Mouse (Mus musculus) E14TG2a.4 (cell line): Measurements from ENCODE around the gene Rwdd4a.

Experiments used
- H3K27me3 ChIP-seq: 2 replicates; pipeline ENCODE4 v1.6.1; 2014; ENCODE audit warnings: low read length, control low read depth; ENCODE audit not compliant: insufficient read depth
- H3K36me3 ChIP-seq: 2 replicates; pipeline ENCODE4 v1.6.1; 2014; ENCODE audit warnings: low read length, control low read depth; ENCODE audit not compliant: insufficient read depth
- H3K4me1 ChIP-seq: replicated peaks from 2 replicates; pipeline ENCODE4 v1.6.1; 2014; ENCODE audit warnings: low read depth, low read length, control low read depth
- H3K4me3 ChIP-seq: replicated peaks from 2 replicates; pipeline ENCODE4 v1.5.1; 2014; ENCODE audit warnings: mild to moderate bottlenecking, low read length
- H3K9me3 ChIP-seq: 2 replicates; pipeline ENCODE4 v1.6.1; 2014; ENCODE audit warnings: low read length, control low read depth
- CTCF ChIP-seq: conservative IDR thresholded peaks from 2 replicates; pipeline ENCODE4 v1.5.1; 2014; ENCODE audit warnings: low read length
- NANOG ChIP-seq: IDR thresholded peaks from 2 replicates; pipeline ENCODE4 v1.6.1; 2014; ENCODE audit warnings: borderline replicate concordance, low read length, mixed read lengths
- POU5F1 ChIP-seq: IDR thresholded peaks from 2 replicates; pipeline ENCODE4 v1.6.1; 2014; ENCODE audit warnings: low read length, borderline replicate concordance

Rwdd4a gene

DNA sequence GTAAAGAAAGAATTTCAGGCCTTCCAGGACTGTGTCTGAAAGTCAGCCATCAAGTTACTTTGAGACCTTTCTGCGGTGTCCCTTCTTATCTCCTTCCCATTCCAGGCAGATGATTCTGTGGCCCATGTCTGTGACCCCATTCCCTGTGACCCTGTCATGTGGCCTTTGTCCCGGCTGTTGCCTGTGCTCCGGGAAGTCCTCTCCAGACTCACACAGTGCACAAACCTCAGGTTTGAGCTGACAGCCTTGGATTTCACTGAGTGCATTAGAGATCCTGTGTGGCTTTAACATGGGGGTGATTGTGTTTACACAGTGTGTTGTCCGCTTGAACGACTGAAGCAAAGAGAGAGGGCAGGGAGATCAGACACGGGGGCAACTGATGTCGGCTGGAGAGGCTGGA, 24.8 kb downstream of the Rwdd4a start:
- peaks cover 8% of the 10 kb centered on the region; the same call in 1 of the 2 replicates for H3K4me1 ChIP-seq
- H3K9me3 ChIP-seq, result peaks cover 7% of the 10 kb centered on the region
- H3K36me3 ChIP-seq, result peaks cover under 1% of the 10 kb centered on the region; the same call in 1 of the 2 replicates
- H3K27me3 ChIP-seq, result no peaks in the 10 kb centered on the region
- H3K4me3 ChIP-seq, result no peak overlapping the region
- no peak for TF ChIP-seq POU5F1
- no peak for TF ChIP-seq NANOG
- TF ChIP-seq CTCF, result no peak

DNA sequence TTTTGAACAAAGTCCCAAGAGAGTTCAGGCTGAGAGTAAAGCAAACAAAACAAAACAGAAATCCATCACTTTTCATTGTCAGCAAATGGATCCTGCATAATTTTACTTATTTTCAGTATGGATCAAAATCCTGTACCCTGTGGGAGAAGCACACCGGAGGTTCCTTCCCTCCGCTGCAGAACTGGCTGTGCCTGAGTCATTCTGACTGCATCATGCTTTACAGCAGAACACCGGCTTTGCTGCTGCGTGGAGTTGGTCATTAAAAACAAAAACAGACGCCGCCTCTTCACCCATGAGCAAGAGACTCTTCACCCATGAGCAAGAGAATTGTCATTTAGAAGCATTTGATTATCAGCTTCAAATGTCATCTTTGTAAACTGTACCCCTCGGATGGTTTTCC, 27.3 kb downstream of the Rwdd4a start:
- no peak for TF ChIP-seq NANOG
- TF ChIP-seq CTCF, result no peak
- no peak for TF ChIP-seq POU5F1
- H3K36me3 ChIP-seq, result no peaks in the 10 kb centered on the region
- no peaks in the 10 kb centered on the region for H3K27me3 ChIP-seq
- H3K9me3 ChIP-seq, result peaks cover 6% of the 10 kb centered on the region; the same call in 1 of the 2 replicates
- H3K4me3 ChIP-seq, result no peak overlapping the region
- peaks cover 4% of the 10 kb centered on the region; the same call in 1 of the 2 replicates for H3K4me1 ChIP-seq

DNA sequence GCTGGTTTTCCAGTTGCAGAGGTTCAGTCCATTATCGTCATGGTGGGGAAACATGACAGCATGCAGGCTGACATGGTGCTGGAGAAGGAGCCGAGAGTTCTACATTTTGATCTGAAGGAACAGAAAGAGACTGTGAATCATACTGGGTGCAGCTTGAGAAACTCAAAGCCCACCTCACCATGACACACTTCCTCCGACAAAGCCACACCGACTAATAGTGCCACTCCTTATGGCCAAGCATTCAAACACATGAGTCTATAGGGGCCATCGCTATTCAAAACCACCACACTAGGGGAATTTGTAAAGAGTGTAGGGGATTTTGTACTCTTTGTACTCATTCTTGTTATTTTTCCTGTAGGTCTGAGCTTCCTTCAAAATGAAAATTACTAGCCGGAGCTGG, 33.1 kb downstream of the Rwdd4a start:
- Histone ChIP-seq H3K4me3 (no peak overlapping the region), H3K36me3 (no peaks in the 10 kb centered on the region), H3K27me3 (no peaks in the 10 kb centered on the region), H3K4me1 (peaks cover 5% of the 10 kb centered on the region; the same call in 1 of the 2 replicates), H3K9me3 (no peaks in the 10 kb centered on the region)
- TF ChIP-seq NANOG (no peak), CTCF (no peak), POU5F1 (no peak)

DNA sequence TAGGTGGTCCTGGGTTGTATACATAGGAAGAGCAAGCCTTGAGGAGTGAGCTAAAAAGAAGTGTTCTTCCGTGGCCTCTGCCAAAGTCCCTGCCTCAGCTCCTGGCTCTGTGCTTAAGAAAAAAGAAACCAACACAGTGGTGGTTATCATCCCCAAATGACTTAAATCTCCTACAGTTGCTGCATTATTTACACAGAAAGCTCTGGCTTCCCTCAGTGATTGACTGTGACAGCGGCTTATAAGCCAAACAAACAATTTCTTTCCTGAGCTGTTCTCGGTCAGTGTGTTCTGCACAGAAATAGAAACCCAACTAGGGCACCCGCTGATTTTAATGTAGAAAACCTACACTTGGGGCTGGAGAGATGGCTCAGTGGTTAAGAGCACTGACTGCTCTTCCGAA, 34.6 kb downstream of the Rwdd4a start:
- no peak overlapping the region for H3K4me3 ChIP-seq
- TF ChIP-seq NANOG (no peak), POU5F1 (no peak), CTCF (no peak)
- H3K27me3 ChIP-seq, result no peaks in the 10 kb centered on the region
- no peaks in the 10 kb centered on the region for H3K9me3 ChIP-seq
- H3K36me3 ChIP-seq, result no peaks in the 10 kb centered on the region
- H3K4me1 ChIP-seq, result peaks cover 5% of the 10 kb centered on the region; the same call in 1 of the 2 replicates

DNA sequence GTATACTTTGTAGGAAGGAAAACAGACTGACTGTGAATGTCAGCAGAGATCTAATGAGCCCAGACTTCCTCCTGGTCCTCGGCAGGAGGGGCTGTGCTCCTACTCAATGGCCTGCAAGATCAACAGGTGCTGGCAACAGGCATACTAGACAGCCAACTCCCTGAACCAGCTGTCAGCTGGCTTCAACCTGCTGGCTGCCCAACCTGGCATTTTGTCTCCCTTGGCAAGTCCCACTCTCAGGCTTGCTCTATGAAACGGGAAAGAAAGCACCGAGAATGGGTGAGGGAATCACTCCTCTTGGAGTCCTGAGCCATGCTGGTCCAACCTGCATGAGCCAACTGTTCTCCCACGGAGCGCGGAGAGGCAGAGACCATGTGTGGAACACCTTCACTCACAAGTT, 36.7 kb downstream of the Rwdd4a start:
- no peak for TF ChIP-seq POU5F1
- no peak for TF ChIP-seq CTCF
- TF ChIP-seq NANOG, result no peak

DNA sequence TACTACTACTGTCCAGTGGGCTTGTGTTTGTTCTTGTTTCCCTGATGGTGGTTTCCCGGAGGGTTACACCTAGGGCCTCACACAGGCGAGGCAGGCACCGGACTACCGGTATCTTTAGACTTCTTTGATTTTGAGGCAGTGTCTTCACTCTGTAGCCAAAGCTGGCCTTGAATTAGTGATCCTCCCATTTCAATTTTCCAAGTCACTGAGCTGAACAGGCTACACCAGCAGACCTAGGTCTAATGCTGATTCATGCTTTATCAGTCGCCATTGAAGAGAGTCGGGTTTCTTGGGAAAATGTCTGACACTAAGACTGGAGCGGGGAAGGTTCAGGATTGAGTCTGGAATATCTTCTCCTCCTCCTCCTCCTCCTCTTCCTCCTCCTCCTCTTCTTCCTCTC, 40.0 kb downstream of the Rwdd4a start:
- no peak for TF ChIP-seq CTCF
- no peak for TF ChIP-seq NANOG
- TF ChIP-seq POU5F1, result no peak
- Histone ChIP-seq H3K4me3 (no peak overlapping the region), H3K36me3 (no peaks in the 10 kb centered on the region), H3K9me3 (peaks cover 8% of the 10 kb centered on the region), H3K27me3 (no peaks in the 10 kb centered on the region; the same call in 1 of the 2 replicates), H3K4me1 (no peaks in the 10 kb centered on the region)

More for the DNA sequence above, 36.7 kb downstream of the Rwdd4a start:
- peaks cover 5% of the 10 kb centered on the region; the same call in 1 of the 2 replicates for H3K4me1 ChIP-seq
- H3K36me3 ChIP-seq, result no peaks in the 10 kb centered on the region
- H3K4me3 ChIP-seq, result no peak overlapping the region
- H3K27me3 ChIP-seq, result no peaks in the 10 kb centered on the region; the same call in 1 of the 2 replicates
- no peaks in the 10 kb centered on the region for H3K9me3 ChIP-seq

DNA sequence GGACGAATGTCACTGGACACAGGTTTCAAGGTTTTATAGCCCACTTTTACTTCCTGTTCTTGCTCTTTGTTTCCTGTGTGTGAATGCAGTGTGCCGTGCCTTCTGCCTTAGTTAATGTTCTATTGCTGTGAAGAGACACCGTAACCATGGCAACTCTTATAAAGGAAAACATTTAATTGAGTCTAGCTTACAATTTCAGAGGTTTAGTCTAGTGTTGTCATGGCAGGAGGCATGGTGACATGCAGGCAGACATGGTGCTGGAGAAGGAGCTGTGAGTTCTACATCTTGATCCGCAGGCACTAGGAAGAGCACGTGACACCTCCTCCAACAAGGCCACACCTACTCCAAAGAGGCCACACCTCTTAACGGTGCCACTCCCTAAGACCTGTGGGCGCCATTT, 48.0 kb downstream of the Rwdd4a start:
- H3K4me3 ChIP-seq, result no peak overlapping the region
- H3K36me3 ChIP-seq, result no peaks in the 10 kb centered on the region
- peaks cover 7% of the 10 kb centered on the region for H3K9me3 ChIP-seq
- H3K4me1 ChIP-seq, result no peaks in the 10 kb centered on the region; the same call in 1 of the 2 replicates
- TF ChIP-seq NANOG (no peak), CTCF (no peak), POU5F1 (no peak)
- H3K27me3 ChIP-seq, result no peaks in the 10 kb centered on the region

DNA sequence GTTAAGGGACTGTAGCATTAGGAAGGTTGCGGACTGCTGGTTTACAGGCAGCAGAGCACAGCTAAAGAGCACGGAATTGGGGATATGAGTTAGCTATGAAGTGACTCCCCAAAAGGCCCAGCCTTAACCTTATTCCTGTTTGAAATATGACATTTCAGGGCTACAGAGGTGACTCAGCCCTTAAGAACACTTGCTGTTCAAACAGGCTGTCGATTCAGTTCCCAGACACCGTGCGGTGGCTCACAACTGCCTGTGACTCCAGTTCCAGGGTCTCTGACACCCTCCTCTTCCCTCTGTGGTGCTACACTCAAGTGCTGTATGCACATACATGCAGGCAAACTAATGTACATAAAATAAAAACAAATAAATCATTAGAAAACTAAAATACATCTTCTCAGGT, 55.2 kb downstream of the Rwdd4a start:
- TF ChIP-seq POU5F1, result no peak
- Histone ChIP-seq H3K4me3 (no peak overlapping the region), H3K4me1 (no peaks in the 10 kb centered on the region), H3K9me3 (no peaks in the 10 kb centered on the region), H3K27me3 (peaks cover 5% of the 10 kb centered on the region; the same call in 1 of the 2 replicates), H3K36me3 (no peaks in the 10 kb centered on the region)

DNA sequence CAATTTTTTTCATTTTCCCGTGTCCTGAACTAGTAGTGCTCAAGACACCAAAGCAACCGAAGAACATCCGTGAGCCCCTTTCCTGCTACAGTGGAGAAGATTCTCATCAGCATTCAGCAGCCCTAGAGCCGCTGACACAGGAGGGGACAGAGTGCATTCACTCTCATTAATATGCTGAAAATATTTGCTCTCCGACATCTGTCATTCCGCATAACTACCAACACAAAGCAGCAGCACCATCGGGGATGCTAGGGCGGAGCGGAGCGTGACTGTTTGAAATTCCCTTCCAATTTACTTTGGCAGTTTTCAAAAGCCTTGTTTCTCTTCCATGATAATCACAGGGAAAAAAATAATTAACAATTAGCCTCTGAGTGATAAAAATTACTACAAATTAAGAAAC, 56.9 kb downstream of the Rwdd4a start:
- Histone ChIP-seq H3K4me3 (no peak overlapping the region), H3K9me3 (no peaks in the 10 kb centered on the region), H3K27me3 (peaks cover 5% of the 10 kb centered on the region; the same call in 1 of the 2 replicates), H3K36me3 (no peaks in the 10 kb centered on the region), H3K4me1 (no peaks in the 10 kb centered on the region)
- TF ChIP-seq NANOG (no peak), POU5F1 (no peak), CTCF (no peak)
